Mouse (Mus musculus): ENCODE data around the gene Zbtb14. TPM values are rescaled to one million over a fixed set of nuclear protein-coding genes. Genes with fewer than 3 reads are reported as not detected.
A peak's percentile ranks its signal among the peaks of the same experiment; 100 is the strongest.

The Zbtb14 gene
- polyA plus RNA-seq, 1 experiment from 2014 or later = 20.3 TPM

- no peak for ATAC-seq (replicated peaks; ENCODE audit: low FRiP score, low TSS enrichment, low read depth)
- Histone ChIP-seq H3K27ac (ENCODE audit: low read depth) (no peak overlapping the region), H3K9me3 (ENCODE audit: control insufficient read depth, low read length) (no peaks in the 10 kb centered on the region), H3K36me3 (ENCODE audit: control insufficient read depth, insufficient read depth, low read length) (no peaks in the 10 kb centered on the region), H3K4me1 (replicated peaks; ENCODE audit: control insufficient read depth, insufficient read depth, low read length) (peaks cover 12% of the 10 kb centered on the region), H3K4me2 (ENCODE audit: low read length) (no peak overlapping the region), H3K4me3 (ENCODE audit: low read depth, low read length) (no peak overlapping the region), H3K27me3 (replicated peaks; ENCODE audit: control insufficient read depth, insufficient read depth, low read length) (peaks cover 41% of the 10 kb centered on the region), H3K9ac (ENCODE audit: low read length) (no peak overlapping the region)
- DNase-seq (ENCODE audit: low spot score) = no peak
- WGBS = 72% methylated on average over 5 of the region's 5 CpGs
Observed at GRCm38 (mm10) chr17:69437836-69438235, 55.0 kb downstream of the Zbtb14 start.

- peak overlapping the region; percentile 30; the same call in 1 of the 2 replicates for H3K4me3 ChIP-seq (ENCODE audit: low read depth, low read length)
- no peaks in the 10 kb centered on the region for H3K9me3 ChIP-seq (ENCODE audit: control insufficient read depth, low read length)
- no peaks in the 10 kb centered on the region for H3K36me3 ChIP-seq (ENCODE audit: control insufficient read depth, insufficient read depth, low read length)
- WGBS = 34% methylated on average over 14 of the region's 14 CpGs
- H3K9ac ChIP-seq (ENCODE audit: low read length) = no peak overlapping the region
- peaks cover 12% of the 10 kb centered on the region for H3K4me1 ChIP-seq (replicated peaks; ENCODE audit: control insufficient read depth, insufficient read depth, low read length)
- H3K27me3 ChIP-seq (replicated peaks; ENCODE audit: control insufficient read depth, insufficient read depth, low read length) = peaks cover 41% of the 10 kb centered on the region
- no peak overlapping the region for H3K27ac ChIP-seq (ENCODE audit: low read depth)
- no peak for ATAC-seq (replicated peaks; ENCODE audit: low FRiP score, low TSS enrichment, low read depth)
- DNase-seq (ENCODE audit: low spot score) = no peak
- H3K4me2 ChIP-seq (ENCODE audit: low read length) = peak overlapping the region; percentile 53
Observed at GRCm38 (mm10) chr17:69438486-69438885, 55.6 kb downstream of the Zbtb14 start.

- H3K4me2 ChIP-seq (ENCODE audit: low read length) = peak within 1 kb of the TSS; percentile 53
- no peaks in the 10 kb centered on the region for H3K36me3 ChIP-seq (ENCODE audit: control insufficient read depth, insufficient read depth, low read length)
- no peaks in the 10 kb centered on the region for H3K9me3 ChIP-seq (ENCODE audit: control insufficient read depth, low read length)
- no peak within 1 kb of the TSS for H3K9ac ChIP-seq (ENCODE audit: low read length)
- 0% methylated on average over 43 of the region's 44 CpGs for WGBS
- H3K27ac ChIP-seq (ENCODE audit: low read depth) = no peak within 1 kb of the TSS
- DNase-seq (ENCODE audit: low spot score) (peak; percentile 87), ATAC-seq (replicated peaks; ENCODE audit: low FRiP score, low TSS enrichment, low read depth) (peak; percentile 93)
- H3K4me3 ChIP-seq (ENCODE audit: low read depth, low read length) = peak within 1 kb of the TSS; percentile 30
- H3K27me3 ChIP-seq (replicated peaks; ENCODE audit: control insufficient read depth, insufficient read depth, low read length) = peaks cover 41% of the 10 kb centered on the region
- peaks cover 12% of the 10 kb centered on the region for H3K4me1 ChIP-seq (replicated peaks; ENCODE audit: control insufficient read depth, insufficient read depth, low read length)
Observed at GRCm38 (mm10) chr17:69438990-69439491, 56.2 kb downstream of the Zbtb14 start, which contains the start of gene Akain1. TSS of gene Akain1 (plus strand) at chr17:69439326.

DNA sequence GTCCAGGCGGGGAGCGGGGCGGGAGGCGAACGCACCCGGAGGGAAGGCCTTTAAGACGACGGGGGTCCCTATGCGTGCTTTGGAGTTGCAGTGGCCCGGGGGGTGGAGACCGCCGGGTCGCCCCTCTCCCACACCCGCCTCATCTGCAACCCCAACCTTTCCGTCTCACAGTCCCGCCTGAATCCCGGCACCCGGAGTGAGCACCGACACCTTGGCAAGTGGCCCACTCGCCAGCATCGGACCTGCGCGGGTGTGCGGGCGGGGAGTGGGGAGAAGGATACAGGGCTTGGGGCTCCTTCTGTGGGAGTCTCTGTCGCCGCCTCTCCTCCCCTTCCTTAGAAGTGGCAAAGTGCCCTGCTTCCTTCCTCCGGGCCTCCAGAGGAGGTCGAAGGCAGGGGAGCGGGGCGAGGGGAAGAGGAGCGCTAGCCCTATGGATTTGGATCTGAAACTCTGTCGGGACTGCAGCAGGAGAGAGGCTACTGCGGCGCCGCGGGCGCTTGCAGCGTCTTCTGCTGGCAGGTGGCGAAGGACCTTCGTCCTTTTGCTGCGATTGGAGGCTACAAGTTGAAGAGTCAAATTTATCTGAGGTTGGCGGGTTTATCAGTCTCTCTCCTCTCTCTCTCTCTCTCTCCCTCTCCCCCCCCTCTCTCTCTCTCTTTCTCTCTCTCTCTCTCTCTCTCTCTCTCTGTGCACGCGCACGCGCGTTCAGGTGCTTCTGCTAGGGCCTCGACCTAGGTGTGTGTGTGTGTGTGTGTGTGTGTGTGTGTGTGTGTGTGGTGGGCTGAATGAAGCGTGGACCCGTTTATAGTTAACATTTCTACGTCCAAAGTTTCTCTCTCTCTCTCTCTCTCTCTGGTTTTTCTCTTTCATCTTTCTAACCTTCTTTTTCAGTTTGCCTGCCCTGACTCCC lies 57.0 kb downstream of the Zbtb14 start:
- DNase-seq (ENCODE audit: low spot score) (no peak), ATAC-seq (replicated peaks; ENCODE audit: low FRiP score, low TSS enrichment, low read depth) (peak; percentile 54; the same call in 1 of the 2 replicates)
- peaks cover 41% of the 10 kb centered on the region for H3K27me3 ChIP-seq (replicated peaks; ENCODE audit: control insufficient read depth, insufficient read depth, low read length)

More for the DNA sequence above, 57.0 kb downstream of the Zbtb14 start:
- Histone ChIP-seq H3K27ac (ENCODE audit: low read depth) (no peak overlapping the region), H3K4me2 (ENCODE audit: low read length) (peak overlapping the region; percentile 53), H3K36me3 (ENCODE audit: control insufficient read depth, insufficient read depth, low read length) (no peaks in the 10 kb centered on the region), H3K9ac (ENCODE audit: low read length) (no peak overlapping the region), H3K4me3 (ENCODE audit: low read depth, low read length) (peak overlapping the region; percentile 30), H3K9me3 (ENCODE audit: control insufficient read depth, low read length) (no peaks in the 10 kb centered on the region), H3K4me1 (replicated peaks; ENCODE audit: control insufficient read depth, insufficient read depth, low read length) (peaks cover 12% of the 10 kb centered on the region)
- WGBS = 2% methylated on average over 50 of the region's 52 CpGs

Other genes with a start within 250 kb of the Zbtb14 start
- not detected in 2 replicates for gene Akain1, start 56.3 kb downstream of the Zbtb14 start, polyA plus RNA-seq (2014; fragmentation: Nextera tagmentation; extraction: Ambion mirVana)

All from intestine, embryonic 14.5 days (tissue).